Mouse (Mus musculus) retina, postnatal 1 day (tissue): ENCODE results near the gene Gm6465.
"Not testable (repeated sequence)": the region's sequence is repeated elsewhere in the genome, so short reads cannot be mapped to it uniquely, and the experiment has no call there.

Experiments
- DNase-seq: peaks from one replicate; pipeline ENCODE4 v3.0.0-alpha.2; 2012

The Gm6465 gene

DNA sequence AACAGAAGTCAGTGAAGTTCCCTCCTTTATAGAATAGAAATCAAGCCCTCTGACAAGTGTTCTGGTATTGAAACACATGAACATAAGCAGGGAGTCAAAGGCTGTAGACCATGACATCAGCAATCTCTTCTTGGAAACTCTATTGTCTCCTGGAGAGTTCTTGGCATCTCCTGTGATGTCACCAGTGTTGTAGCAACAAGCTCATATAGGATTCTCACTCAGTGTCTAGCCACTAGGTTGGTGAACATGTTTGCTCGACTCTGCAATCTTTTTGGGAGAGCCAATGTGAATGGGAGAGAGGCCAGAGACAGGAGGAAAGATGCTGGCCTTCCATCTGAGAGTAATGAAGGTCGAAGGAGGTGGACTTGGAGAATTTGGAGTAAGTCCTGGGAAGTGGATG lies at the start of gene Gm6465:
Gene Gm6465 (plus strand): TSS at position 301 of the 400 bp plus-strand sequence.
- DNase-seq, result not testable (repeated sequence)

DNA sequence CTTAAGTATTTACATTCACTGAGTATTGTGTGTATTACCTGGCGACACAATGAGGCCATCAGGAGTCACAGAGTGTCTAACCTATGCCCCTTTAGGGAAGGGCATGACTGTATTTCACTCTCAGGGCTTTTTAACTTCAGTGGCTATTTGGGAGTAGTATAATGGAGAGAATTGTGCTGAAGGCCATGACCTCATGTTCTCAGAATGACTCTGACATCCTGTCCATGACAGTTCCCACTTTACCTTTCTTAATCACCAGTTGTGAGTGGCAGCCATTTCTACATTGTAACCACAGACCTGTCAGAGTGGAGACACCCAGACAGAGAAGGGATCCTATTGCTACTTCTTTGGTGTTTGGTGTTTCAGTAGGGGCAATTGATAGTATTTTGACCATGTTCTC lies 485 bp downstream of the Gm6465 start:
- DNase-seq, result not testable (repeated sequence)

DNA sequence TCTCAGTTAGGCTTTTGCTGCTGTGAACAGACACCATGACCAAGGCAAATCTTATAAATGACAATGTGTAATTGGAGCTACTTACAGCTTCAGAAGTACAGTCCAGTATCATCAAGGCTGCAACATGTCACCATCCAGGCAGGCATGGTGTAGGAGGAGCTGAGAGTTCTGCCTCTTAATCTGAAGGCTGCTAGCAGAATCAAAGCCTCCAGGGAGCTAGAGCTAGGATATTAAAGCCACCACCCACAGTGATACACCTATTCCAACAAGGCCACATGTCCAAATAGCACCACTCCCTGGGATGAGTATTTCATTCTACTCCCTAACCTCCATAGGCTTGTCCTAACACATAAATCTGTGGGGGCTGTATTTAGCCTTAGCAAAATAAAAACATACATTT lies 12.6 kb downstream of the Gm6465 start:
- DNase-seq, result not testable (repeated sequence)
